Mouse (Mus musculus) CH12.LX (cell line): ENCODE measurements around the gene Junb. TPM values are rescaled to one million over a fixed set of nuclear protein-coding genes. Genes with fewer than 3 reads are reported as not detected.

Experiments
- DNase-seq: peaks from one replicate; pipeline ENCODE4 v3.0.0-alpha.2; 2013; ENCODE audit errors: extremely low read depth
- H3K27ac ChIP-seq: 2 replicates; pipeline ENCODE4 v1.5.1; 2012; ENCODE audit warnings: low read depth, mild to moderate bottlenecking, control low read depth, moderate library complexity; ENCODE audit not compliant: insufficient read depth
- H3K27me3 ChIP-seq: replicated peaks from 2 replicates; pipeline ENCODE3; 2012; ENCODE audit warnings: inconsistent platforms
- H3K36me3 ChIP-seq, 2 experiments: replicated peaks in 1 of 2; 2 replicates each; pipeline versions ENCODE3 to v1.6.1; 2012; ENCODE audit warnings: inconsistent platforms in 1 of 2, low read length in 1 of 2, mild to moderate bottlenecking in 1 of 2, mixed read lengths in 1 of 2, moderate library complexity in 1 of 2; ENCODE audit not compliant: control insufficient read depth in 1 of 2, insufficient read depth in 1 of 2
- H3K4me1 ChIP-seq, 2 experiments: 2 replicates each; pipeline ENCODE4 v1.6.1; 2012; ENCODE audit warnings: inconsistent platforms in 1 of 2, moderate library complexity in 1 of 2; ENCODE audit not compliant: insufficient read depth in 2 of 2, control insufficient read depth in 1 of 2
- H3K4me2 ChIP-seq: 2 replicates; pipeline ENCODE4 v1.6.1; 2012; ENCODE audit warnings: low read depth, mild to moderate bottlenecking, control low read depth; ENCODE audit not compliant: poor library complexity, insufficient read depth, severe bottlenecking
- H3K4me3 ChIP-seq, 3 experiments: fragments of 150-350 bp in 1 of 3; sonication (generic) in 1 of 3; replicated peaks in 1 of 3; 2 replicates each; pipeline versions ENCODE3 to v1.5.1; 2011 to 2012; ENCODE audit warnings: low read depth in 2 of 3, low read length in 2 of 3, mild to moderate bottlenecking in 2 of 3, moderate library complexity in 2 of 3, control low read depth in 1 of 3, improper control_type of control experiment in 1 of 3, inconsistent platforms in 1 of 3, mixed read lengths in 1 of 3; ENCODE audit not compliant: poor library complexity in 1 of 3
- H3K79me2 ChIP-seq: replicated peaks from 2 replicates; pipeline ENCODE4 v1.6.1; 2012; ENCODE audit warnings: mild to moderate bottlenecking, moderate library complexity; ENCODE audit not compliant: control insufficient read depth, poor library complexity, insufficient read depth, severe bottlenecking; ENCODE audit errors: extremely low read depth
- H3K9ac ChIP-seq: 2 replicates; pipeline ENCODE4 v1.6.1; 2012; ENCODE audit warnings: low read depth, mild to moderate bottlenecking, control low read depth, moderate library complexity; ENCODE audit not compliant: insufficient read depth
- H3K9me3 ChIP-seq: replicated peaks from 2 replicates; pipeline ENCODE3; 2012; ENCODE audit warnings: low read length, inconsistent platforms, mixed read lengths
- BHLHE40 ChIP-seq: IDR thresholded peaks from 2 replicates; pipeline ENCODE4 v1.6.1; 2011; ENCODE audit warnings: mild to moderate bottlenecking, low read depth, low read length, improper control_type of control experiment
- CHD1 ChIP-seq: IDR thresholded peaks from 2 replicates; pipeline ENCODE4 v1.6.1; 2012; ENCODE audit warnings: low read depth, low read length, improper control_type of control experiment, inconsistent platforms
- CHD2 ChIP-seq: IDR thresholded peaks from 2 replicates; pipeline ENCODE4 v1.6.1; 2011; ENCODE audit warnings: low read length, improper control_type of control experiment
- CTCF ChIP-seq, 2 experiments: IDR thresholded peaks in 1 of 2; conservative IDR thresholded peaks in 1 of 2; 2 replicates each; pipeline ENCODE4 v1.5.1; 2011 to 2012; ENCODE audit warnings: low read depth in 2 of 2, low read length in 2 of 2, improper control_type of control experiment in 1 of 2, inconsistent platforms in 1 of 2, mild to moderate bottlenecking in 1 of 2, moderate library complexity in 1 of 2
- E2F4 ChIP-seq: IDR thresholded peaks from 2 replicates; pipeline ENCODE4 v1.6.1; 2011; ENCODE audit warnings: low read depth, low read length, improper control_type of control experiment; ENCODE audit not compliant: insufficient replicate concordance
- ELF1 ChIP-seq: IDR thresholded peaks from 2 replicates; pipeline ENCODE4 v1.6.1; 2014; ENCODE audit warnings: low read depth, mild to moderate bottlenecking, inconsistent platforms, low read length, improper control_type of control experiment
- EP300 ChIP-seq: IDR thresholded peaks from 2 replicates; pipeline ENCODE4 v1.6.1; 2011; ENCODE audit warnings: low read length, improper control_type of control experiment
- ETS1 ChIP-seq: conservative IDR thresholded peaks from 2 replicates; pipeline ENCODE4 v1.6.1; 2012; ENCODE audit warnings: low read depth, mild to moderate bottlenecking, inconsistent platforms, low read length, improper control_type of control experiment, moderate library complexity
- HCFC1 ChIP-seq: IDR thresholded peaks from 2 replicates; pipeline ENCODE4 v1.6.1; 2012; ENCODE audit warnings: low read depth, mild to moderate bottlenecking, inconsistent platforms, low read length, improper control_type of control experiment
- JUN ChIP-seq: IDR thresholded peaks from 2 replicates; pipeline ENCODE4 v1.6.1; 2011; ENCODE audit warnings: low read depth, mild to moderate bottlenecking, low read length, improper control_type of control experiment, moderate library complexity; ENCODE audit not compliant: insufficient read depth
- KAT2A ChIP-seq: IDR thresholded peaks from 2 replicates; pipeline ENCODE4 v1.6.1; 2012; ENCODE audit warnings: low read length, improper control_type of control experiment, inconsistent platforms; ENCODE audit not compliant: insufficient replicate concordance
- MAFK ChIP-seq: IDR thresholded peaks from 2 replicates; pipeline ENCODE4 v1.6.1; 2011; ENCODE audit warnings: low read length, improper control_type of control experiment; ENCODE audit not compliant: insufficient replicate concordance
- MAZ ChIP-seq: IDR thresholded peaks from 2 replicates; pipeline ENCODE4 v1.6.1; 2012; ENCODE audit warnings: low read depth, mild to moderate bottlenecking, inconsistent platforms, low read length, improper control_type of control experiment, moderate library complexity
- MEF2A ChIP-seq: IDR thresholded peaks from 2 replicates; pipeline ENCODE4 v1.6.1; 2014; ENCODE audit warnings: low read depth, mild to moderate bottlenecking, inconsistent platforms, low read length, improper control_type of control experiment, borderline replicate concordance
- MXI1 ChIP-seq: IDR thresholded peaks from 2 replicates; pipeline ENCODE4 v1.6.1; 2011; ENCODE audit warnings: mild to moderate bottlenecking, low read depth, low read length, improper control_type of control experiment
- MYC ChIP-seq: IDR thresholded peaks from 2 replicates; pipeline ENCODE4 v1.6.1; 2011; ENCODE audit warnings: low read depth, mild to moderate bottlenecking, improper control_type of control experiment, low read length
- NELFE ChIP-seq: IDR thresholded peaks from 2 replicates; pipeline ENCODE4 v1.6.1; 2011; ENCODE audit warnings: low read depth, low read length, improper control_type of control experiment
- NRF1 ChIP-seq: IDR thresholded peaks from 2 replicates; pipeline ENCODE4 v1.6.1; 2014; ENCODE audit warnings: low read depth, mild to moderate bottlenecking, inconsistent platforms, low read length, improper control_type of control experiment, moderate library complexity
- PAX5 ChIP-seq: IDR thresholded peaks from 2 replicates; pipeline ENCODE4 v1.6.1; 2012; ENCODE audit warnings: low read length, inconsistent platforms, mixed read lengths
- POLR2AphosphoS2 ChIP-seq: IDR thresholded peaks from 2 replicates; pipeline ENCODE4 v1.6.1; 2011; ENCODE audit warnings: low read depth, low read length, improper control_type of control experiment
- RAD21 ChIP-seq: IDR thresholded peaks from 2 replicates; pipeline ENCODE4 v1.6.1; 2011; ENCODE audit warnings: low read depth, mild to moderate bottlenecking, low read length, improper control_type of control experiment, moderate library complexity
- SIN3A ChIP-seq: IDR thresholded peaks from 2 replicates; pipeline ENCODE4 v1.6.1; 2012; ENCODE audit warnings: low read length, improper control_type of control experiment, inconsistent platforms
- SMC3 ChIP-seq: IDR thresholded peaks from 2 replicates; pipeline ENCODE4 v1.6.1; 2011; ENCODE audit warnings: low read depth, low read length, improper control_type of control experiment
- TBP ChIP-seq: conservative IDR thresholded peaks from 2 replicates; pipeline ENCODE4 v1.6.1; 2011; ENCODE audit warnings: low read depth, low read length, improper control_type of control experiment
- TCF12 ChIP-seq: IDR thresholded peaks from 2 replicates; pipeline ENCODE4 v1.6.1; 2014; ENCODE audit warnings: low read depth, mild to moderate bottlenecking, inconsistent platforms, low read length, improper control_type of control experiment
- USF1 ChIP-seq: IDR thresholded peaks from 2 replicates; pipeline ENCODE4 v1.6.1; 2014; ENCODE audit warnings: low read depth, mild to moderate bottlenecking, inconsistent platforms, low read length, improper control_type of control experiment
- USF2 ChIP-seq: conservative IDR thresholded peaks from 2 replicates; pipeline ENCODE4 v1.6.1; 2011; ENCODE audit warnings: low read depth, low read length, improper control_type of control experiment
- ZC3H11A ChIP-seq: IDR thresholded peaks from 2 replicates; pipeline ENCODE4 v1.6.1; 2012; ENCODE audit warnings: low read depth, mild to moderate bottlenecking, inconsistent platforms, low read length, improper control_type of control experiment
- ZKSCAN1 ChIP-seq: IDR thresholded peaks from 2 replicates; pipeline ENCODE4 v1.6.1; 2012; ENCODE audit warnings: low read depth, inconsistent platforms, low read length, improper control_type of control experiment, borderline replicate concordance
- ZNF384 ChIP-seq: IDR thresholded peaks from 2 replicates; pipeline ENCODE4 v1.6.1; 2012; ENCODE audit warnings: low read depth, low read length, improper control_type of control experiment, inconsistent platforms
- dilution Hi-C: fragments of 300-500 bp; cut with MboI; formaldehyde crosslinking; loops from 2 replicates; pipeline ENCODE4 v1.14.3; 2020; ENCODE audit warnings: low sequenced_read_pairs; ENCODE audit not compliant: extremely low pct_unique_long_range_greater_than_20kb, extremely low pct_ligation_motif_present
- in situ Hi-C: fragments of 300-500 bp; cut with MboI; formaldehyde crosslinking; loops from 3 replicates; pipeline ENCODE4 v1.14.3; 2019; ENCODE audit warnings: low sequenced_read_pairs, low pct_ligation_motif_present, low pct_unique_long_range_greater_than_20kb, mixed read lengths
- polyA plus RNA-seq: library from polyadenylated mRNA; unstranded; fragments of >175 nt; gene quantifications from 2 replicates; pipeline ENCODE4 v1.2.1, GENCODE M21; 2012; ENCODE audit warnings: low read depth; ENCODE audit not compliant: insufficient read length
- total RNA-seq, 2 experiments: library from RNA; depleted of rRNA; stranded (reverse); fragments of 300-350 nt in 1 of 2; fragments of >200 nt in 1 of 2; gene quantifications; 2 replicates each; pipeline ENCODE4 v1.2.3; 2012 to 2014

Junb gene
- total and polyA plus RNA-seq, 3 experiments, result 63.4 to 342 (median 217) TPM

GRCm38 (mm10) chr8:84937620-84938485 is 40.7 kb downstream of the Junb start:
- Histone ChIP-seq H3K4me1 (peaks cover 21 to 22% of the 10 kb centered on the region in 2 experiments), H3K36me3 (no peaks in the 10 kb centered on the region), H3K27me3 (peaks cover 78% of the 10 kb centered on the region), H3K9ac (no peak overlapping the region), H3K79me2 (no peaks in the 10 kb centered on the region), H3K4me3 (no peak overlapping the region), H3K9me3 (no peaks in the 10 kb centered on the region), H3K27ac (no peak overlapping the region), H3K4me2 (peak overlapping the region; percentile 90)
- in situ Hi-C loops, result no loop called here
- TF ChIP-seq ZNF384 (peak; percentile 75), BHLHE40 (no peak)
- DNase-seq, result no peak
- dilution Hi-C loops, result no loop called here

GRCm38 (mm10) chr8:84936962-84937546 is 41.5 kb downstream of the Junb start, which contains the start of gene Mast1:
Gene Mast1, minus strand, starts transcription at chr8:84937359.
- no peaks in the 10 kb centered on the region for H3K36me3 ChIP-seq
- no peak within 1 kb of the TSS for H3K27ac ChIP-seq
- peaks cover 81% of the 10 kb centered on the region for H3K27me3 ChIP-seq
- dilution Hi-C loops (no loop called here), in situ Hi-C loops (no loop called here)
- peak within 1 kb of the TSS in 1 of 3 experiments; percentile 36 for H3K4me3 ChIP-seq
- no peaks in the 10 kb centered on the region for H3K9me3 ChIP-seq
- peak; percentile 29 for DNase-seq
- H3K9ac ChIP-seq, result no peak within 1 kb of the TSS
- H3K4me1 ChIP-seq, result peaks cover 21 to 22% of the 10 kb centered on the region in 2 experiments
- H3K4me2 ChIP-seq, result peak within 1 kb of the TSS; percentile 90
- no peaks in the 10 kb centered on the region for H3K79me2 ChIP-seq
- no peak for TF ChIP-seq PAX5
- no peak for TF ChIP-seq HCFC1
- TF ChIP-seq NRF1, result no peak
- TF ChIP-seq MXI1, result no peak
- TF ChIP-seq SIN3A, result no peak
- no peak for TF ChIP-seq MEF2A
- TF ChIP-seq MAFK, result no peak
- TF ChIP-seq TBP, result no peak
- TF ChIP-seq SMC3, result peak; percentile 31; the same call in 1 of the 2 replicates
- no peak for TF ChIP-seq ELF1
- no peak for TF ChIP-seq USF2
- TF ChIP-seq CTCF (conservative IDR thresholded peaks at IDR 0.05 in 1 of 2, IDR thresholded peaks at IDR 0.05 in 1 of 2; ENCODE audit: low read depth in 2 of 2, low read length in 2 of 2), result peak in 1 of 2 experiments; percentile 67; a peak in 2 of 4 replicates
- TF ChIP-seq KAT2A, result no peak
- TF ChIP-seq POLR2AphosphoS2, result no peak
- TF ChIP-seq ZNF384, result no peak
- TF ChIP-seq ZC3H11A, result no peak
- TF ChIP-seq JUN, result no peak
- TF ChIP-seq RAD21, result no peak; the same call in 1 of the 2 replicates
- no peak for TF ChIP-seq EP300
- no peak for TF ChIP-seq NELFE
- no peak for TF ChIP-seq TCF12
- TF ChIP-seq MYC, result no peak
- no peak for TF ChIP-seq USF1
- TF ChIP-seq ETS1, result no peak
- TF ChIP-seq MAZ, result no peak
- TF ChIP-seq E2F4, result no peak
- TF ChIP-seq CHD2, result peak; percentile 73; the same call in 1 of the 2 replicates
- peak; percentile 45 for TF ChIP-seq BHLHE40
- TF ChIP-seq ZKSCAN1, result no peak
- TF ChIP-seq CHD1, result no peak
